Mouse (Mus musculus): Measurements from ENCODE around the gene Gab2. TPM values are rescaled to one million over a fixed set of nuclear protein-coding genes. Genes with fewer than 3 reads are reported as not detected.

The Gab2 gene
- total and polyA plus RNA-seq, 3 experiments: 0.12 to 0.50 (median 0.30) TPM

DNA sequence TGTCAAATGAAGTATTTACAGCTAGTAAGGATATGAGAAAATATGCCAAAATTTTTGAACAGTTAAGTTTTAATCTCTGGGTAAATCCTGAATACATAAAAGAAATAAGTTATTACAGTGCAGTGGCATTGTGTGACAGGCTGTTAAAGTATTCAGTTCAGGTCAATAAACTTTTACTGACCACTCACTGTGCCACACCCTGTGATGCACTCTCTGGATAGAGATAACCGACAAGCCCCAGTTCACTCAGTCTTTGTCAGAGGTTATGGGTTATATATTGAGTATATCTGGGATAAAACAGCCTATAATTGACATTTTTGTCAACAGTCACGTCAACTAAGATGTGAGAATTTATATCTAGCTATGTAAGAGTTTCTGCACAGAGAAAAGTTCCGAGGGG, 9.9 kb upstream of the Gab2 start:
- Histone ChIP-seq H3K4me1 (ENCODE audit: control insufficient read depth in 1 of 2, insufficient read depth in 2 of 2) (no peaks in the 10 kb centered on the region), H3K4me3 (replicated peaks in 1 of 3; ENCODE audit: low read depth in 2 of 3, low read length in 2 of 3, poor library complexity in 1 of 3) (no peak overlapping the region), H3K27ac (ENCODE audit: insufficient read depth, low read depth) (no peak overlapping the region), H3K9me3 (replicated peaks; ENCODE audit: low read length) (no peaks in the 10 kb centered on the region), H3K9ac (ENCODE audit: insufficient read depth, low read depth) (no peak overlapping the region), H3K4me2 (ENCODE audit: insufficient read depth, low read depth, poor library complexity, severe bottlenecking) (no peak overlapping the region), H3K79me2 (replicated peaks; ENCODE audit: control insufficient read depth, extremely low read depth, insufficient read depth, poor library complexity, severe bottlenecking) (no peaks in the 10 kb centered on the region), H3K27me3 (replicated peaks) (no peaks in the 10 kb centered on the region), H3K36me3 (replicated peaks in 1 of 2; ENCODE audit: control insufficient read depth in 1 of 2, insufficient read depth in 1 of 2, low read length in 1 of 2) (peaks cover 0 to 11% of the 10 kb centered on the region in 2 experiments)
- DNase-seq (ENCODE audit: extremely low read depth): no peak
- in situ Hi-C loops (cut with MboI; ENCODE audit: low pct_ligation_motif_present, low pct_unique_long_range_greater_than_20kb, low sequenced_read_pairs) (no loop called here), dilution Hi-C loops (cut with MboI; ENCODE audit: extremely low pct_ligation_motif_present, extremely low pct_unique_long_range_greater_than_20kb, low sequenced_read_pairs) (no loop called here)
- TF ChIP-seq POLR2AphosphoS2 (IDR thresholded peaks at IDR 0.05; ENCODE audit: low read depth, low read length) (no peak), ELF1 (IDR thresholded peaks at IDR 0.05; ENCODE audit: low read depth, low read length) (no peak), MEF2A (IDR thresholded peaks at IDR 0.05; ENCODE audit: borderline replicate concordance, low read depth, low read length) (no peak), POLR2A (IDR thresholded peaks at IDR 0.05; ENCODE audit: low read depth, low read length) (no peak), MYC (IDR thresholded peaks at IDR 0.05; ENCODE audit: low read depth, low read length) (no peak), RCOR1 (conservative IDR thresholded peaks at IDR 0.05; ENCODE audit: low read depth, low read length) (no peak), ZKSCAN1 (IDR thresholded peaks at IDR 0.05; ENCODE audit: borderline replicate concordance, low read depth, low read length) (no peak), HCFC1 (IDR thresholded peaks at IDR 0.05; ENCODE audit: low read depth, low read length) (no peak), BHLHE40 (IDR thresholded peaks at IDR 0.05; ENCODE audit: low read depth, low read length) (no peak), CHD1 (IDR thresholded peaks at IDR 0.05; ENCODE audit: low read depth, low read length) (no peak), NELFE (IDR thresholded peaks at IDR 0.05; ENCODE audit: low read depth, low read length) (no peak), GABPA (IDR thresholded peaks at IDR 0.05; ENCODE audit: insufficient replicate concordance, low read depth, low read length) (no peak), RAD21 (IDR thresholded peaks at IDR 0.05; ENCODE audit: low read depth, low read length) (no peak), CHD2 (IDR thresholded peaks at IDR 0.05; ENCODE audit: low read length) (no peak), SIN3A (IDR thresholded peaks at IDR 0.05; ENCODE audit: low read length) (no peak), PAX5 (IDR thresholded peaks at IDR 0.05; ENCODE audit: low read length) (no peak)

DNA sequence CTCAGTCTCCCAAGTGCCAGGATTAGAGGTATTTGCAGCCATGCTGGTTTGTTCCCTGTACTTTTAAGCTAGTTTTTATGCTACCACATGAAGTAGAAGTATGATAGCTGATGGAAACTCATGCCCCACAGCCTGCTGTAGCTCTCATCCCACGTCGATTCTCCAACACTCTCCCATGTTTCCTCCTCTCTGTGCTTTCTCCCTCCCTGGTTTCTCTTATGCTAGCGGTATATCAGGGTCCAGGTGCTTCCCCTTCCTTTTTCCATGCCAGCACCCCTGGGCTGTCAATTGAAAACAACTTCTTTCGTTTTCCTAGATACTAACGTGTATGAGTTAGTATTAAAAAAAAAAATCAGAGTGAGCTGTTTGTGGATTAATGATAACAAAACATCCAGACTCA, 9.3 kb upstream of the Gab2 start:
- Histone ChIP-seq H3K4me1 (ENCODE audit: control insufficient read depth in 1 of 2, insufficient read depth in 2 of 2) (no peaks in the 10 kb centered on the region), H3K4me3 (replicated peaks in 1 of 3; ENCODE audit: low read depth in 2 of 3, low read length in 2 of 3, poor library complexity in 1 of 3) (no peak overlapping the region), H3K9me3 (replicated peaks; ENCODE audit: low read length) (no peaks in the 10 kb centered on the region), H3K4me2 (ENCODE audit: insufficient read depth, low read depth, poor library complexity, severe bottlenecking) (no peak overlapping the region), H3K9ac (ENCODE audit: insufficient read depth, low read depth) (no peak overlapping the region), H3K79me2 (replicated peaks; ENCODE audit: control insufficient read depth, extremely low read depth, insufficient read depth, poor library complexity, severe bottlenecking) (no peaks in the 10 kb centered on the region), H3K27ac (ENCODE audit: insufficient read depth, low read depth) (no peak overlapping the region), H3K36me3 (replicated peaks in 1 of 2; ENCODE audit: control insufficient read depth in 1 of 2, insufficient read depth in 1 of 2, low read length in 1 of 2) (peaks cover 0 to 9% of the 10 kb centered on the region in 2 experiments), H3K27me3 (replicated peaks) (no peaks in the 10 kb centered on the region)
- dilution Hi-C loops (cut with MboI; ENCODE audit: extremely low pct_ligation_motif_present, extremely low pct_unique_long_range_greater_than_20kb, low sequenced_read_pairs): no loop called here
- in situ Hi-C loops (cut with MboI; ENCODE audit: low pct_ligation_motif_present, low pct_unique_long_range_greater_than_20kb, low sequenced_read_pairs): no loop called here
- DNase-seq (ENCODE audit: extremely low read depth): no peak
- TF ChIP-seq MAX (IDR thresholded peaks at IDR 0.05; ENCODE audit: low read length) (no peak), RCOR1 (conservative IDR thresholded peaks at IDR 0.05; ENCODE audit: low read depth, low read length) (no peak), NELFE (IDR thresholded peaks at IDR 0.05; ENCODE audit: low read depth, low read length) (no peak), GABPA (IDR thresholded peaks at IDR 0.05; ENCODE audit: insufficient replicate concordance, low read depth, low read length) (no peak), MAZ (IDR thresholded peaks at IDR 0.05; ENCODE audit: low read depth, low read length) (no peak), HCFC1 (IDR thresholded peaks at IDR 0.05; ENCODE audit: low read depth, low read length) (no peak), ZMIZ1 (IDR thresholded peaks at IDR 0.05; ENCODE audit: low read depth, low read length) (no peak), SIN3A (IDR thresholded peaks at IDR 0.05; ENCODE audit: low read length) (no peak), UBTF (IDR thresholded peaks at IDR 0.05; ENCODE audit: low read depth, low read length) (no peak), BHLHE40 (IDR thresholded peaks at IDR 0.05; ENCODE audit: low read depth, low read length) (no peak), JUND (conservative IDR thresholded peaks at IDR 0.05; ENCODE audit: low read depth, low read length) (no peak), POLR2A (IDR thresholded peaks at IDR 0.05; ENCODE audit: low read depth, low read length) (no peak), USF1 (IDR thresholded peaks at IDR 0.05; ENCODE audit: low read depth, low read length) (no peak), SMC3 (IDR thresholded peaks at IDR 0.05; ENCODE audit: low read depth, low read length) (no peak), ZNF384 (IDR thresholded peaks at IDR 0.05; ENCODE audit: low read depth, low read length) (no peak), IRF4 (IDR thresholded peaks at IDR 0.05; ENCODE audit: low read depth, low read length) (no peak), PAX5 (IDR thresholded peaks at IDR 0.05; ENCODE audit: low read length) (no peak)
